Mouse (Mus musculus): ENCODE measurements around the gene Creb5.

The Creb5 gene

GRCm38 (mm10) chr6:53603041-53603440 lies 316.0 kb downstream of the Creb5 start:
- DNase-seq, result no peak

GRCm38 (mm10) chr6:53603695-53604094 lies 316.6 kb downstream of the Creb5 start:
- DNase-seq, result no peak

- DNase-seq, result no peak
Observed at GRCm38 (mm10) chr6:53604386-53604785, 317.3 kb downstream of the Creb5 start.

- DNase-seq, result no peak
Observed at GRCm38 (mm10) chr6:53605184-53605583, 318.1 kb downstream of the Creb5 start.

GRCm38 (mm10) chr6:53611451-53611945 lies 324.4 kb downstream of the Creb5 start:
- no peak for DNase-seq

GRCm38 (mm10) chr6:53612681-53613080 lies 325.6 kb downstream of the Creb5 start:
- DNase-seq, result no peak

- DNase-seq, result no peak
Observed at GRCm38 (mm10) chr6:53615440-53616211, 328.6 kb downstream of the Creb5 start.

GRCm38 (mm10) chr6:53618164-53618563 lies 331.1 kb downstream of the Creb5 start:
- no peak for DNase-seq

GRCm38 (mm10) chr6:53619676-53620075 lies 332.6 kb downstream of the Creb5 start:
- no peak for DNase-seq

GRCm38 (mm10) chr6:53621295-53621694 lies 334.2 kb downstream of the Creb5 start:
- no peak for DNase-seq

- no peak for DNase-seq
Observed at GRCm38 (mm10) chr6:53624455-53625276, 337.6 kb downstream of the Creb5 start.

GRCm38 (mm10) chr6:53626044-53626443 lies 339.0 kb downstream of the Creb5 start:
- no peak for DNase-seq

- DNase-seq, result no peak
Observed at GRCm38 (mm10) chr6:53628714-53629113, 341.6 kb downstream of the Creb5 start.

- no peak for DNase-seq
Observed at GRCm38 (mm10) chr6:53635453-53635852, 348.4 kb downstream of the Creb5 start.

GRCm38 (mm10) chr6:53637356-53638351 lies 350.6 kb downstream of the Creb5 start:
- DNase-seq, result no peak

- no peak for DNase-seq
Observed at GRCm38 (mm10) chr6:53641633-53642605, 354.8 kb downstream of the Creb5 start.

- DNase-seq, result no peak
Observed at GRCm38 (mm10) chr6:53642826-53643356, 355.8 kb downstream of the Creb5 start.

- DNase-seq, result no peak
Observed at GRCm38 (mm10) chr6:53643481-53643880, 356.4 kb downstream of the Creb5 start.

- DNase-seq, result no peak
Observed at GRCm38 (mm10) chr6:53644056-53644455, 357.0 kb downstream of the Creb5 start.

GRCm38 (mm10) chr6:53644971-53645370 lies 357.9 kb downstream of the Creb5 start:
- DNase-seq, result no peak

- DNase-seq, result no peak
Observed at GRCm38 (mm10) chr6:53649782-53650181, 362.7 kb downstream of the Creb5 start.
